In the genomic region with DNA sequence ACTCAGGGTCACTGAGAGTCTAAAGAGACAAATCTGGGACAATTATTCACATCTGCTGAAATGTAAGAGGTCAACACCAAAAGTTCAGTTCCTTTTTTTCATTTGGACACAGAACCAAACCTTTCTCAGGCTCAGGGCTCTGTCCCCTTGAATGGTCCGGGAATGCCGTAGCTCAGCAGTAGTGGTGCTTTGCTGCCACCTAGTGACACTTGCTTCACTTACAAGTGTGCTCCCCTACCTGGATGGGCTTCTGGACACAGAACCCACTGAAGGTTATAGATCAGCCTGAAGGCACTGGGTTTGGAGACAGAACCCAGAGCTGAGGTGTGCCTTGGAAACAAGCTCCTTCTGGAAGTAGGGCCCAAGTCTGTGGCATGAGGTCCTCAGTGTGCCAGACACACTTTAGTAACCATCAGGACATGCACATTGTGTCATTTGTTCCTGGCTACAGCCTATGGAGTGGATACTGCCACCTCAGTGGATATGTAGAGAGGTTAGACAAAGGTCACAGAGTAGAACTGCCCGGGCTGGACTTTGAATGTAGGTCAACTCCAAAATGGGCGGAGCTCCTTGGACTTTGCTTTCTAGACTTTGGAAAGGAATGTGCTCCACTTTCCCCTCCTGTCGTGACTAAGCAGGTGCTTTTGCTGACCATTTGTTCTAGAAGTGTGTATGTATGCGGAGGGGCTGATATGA, we compare ENCODE assay signal across 8 mouse cellular contexts. TPM values are rescaled to one million over a fixed set of nuclear protein-coding genes. Genes with fewer than 3 reads are reported as not detected.
A peak's percentile ranks its signal among the peaks of the same experiment; 100 is the strongest.
DNase-seq lines count a peak whose midpoint lies in the region; ATAC-seq and TF ChIP-seq lines count a peak whose summit lies in the region.

No protein-coding gene starts in this region.

- ATAC-seq in heart, embryonic 11.5 days (replicated peaks; ENCODE audit: insufficient number of reproducible peaks, low FRiP score, low TSS enrichment): no peak
- ATAC-seq in inflammation-experienced regulatory T-cells, adult 6 months: peak; percentile 56

- no peak overlapping the region for H3K4me3 ChIP-seq in heart, embryonic 11.5 days (ENCODE audit: low read depth, low read length)
- no peak overlapping the region for H3K4me3 ChIP-seq in left cerebral cortex, adult 2 months
- H3K4me3 ChIP-seq in midbrain, embryonic 10.5 days: no peak overlapping the region

- DNase-seq in heart, adult 11 months: peak; percentile 90
- peak; percentile 93 to 94 for DNase-seq in cerebellum, postnatal 14 days
- peak; percentile 68 to 75 for DNase-seq in frontal cortex, postnatal 36 days (ENCODE audit: low spot score in 2 of 2)
- DNase-seq in left cerebral cortex, adult 2 months (ENCODE audit: extremely low spot score in 1 of 2, low spot score in 2 of 2): peak; percentile 70 to 72
- DNase-seq in midbrain, embryonic 10.5 days (ENCODE audit: low spot score): peak; percentile 72
- DNase-seq in right cerebral cortex, postnatal 36 days (ENCODE audit: low spot score in 2 of 2): peak; percentile 11 to 12

- H3K27me3 ChIP-seq in heart, embryonic 11.5 days (ENCODE audit: control insufficient read depth, insufficient read depth, low read length): no peaks in the 10 kb centered on the region
- H3K27me3 ChIP-seq in midbrain, embryonic 10.5 days (ENCODE audit: low read depth, poor library complexity, severe bottlenecking): no peaks in the 10 kb centered on the region

- no peak overlapping the region for H3K27ac ChIP-seq in heart, embryonic 11.5 days (ENCODE audit: low read depth, low read length)
- H3K27ac ChIP-seq in left cerebral cortex, adult 2 months: no peak overlapping the region
- H3K27ac ChIP-seq in midbrain, embryonic 10.5 days (replicated peaks): no peak overlapping the region

- H3K9me3 ChIP-seq in heart, embryonic 11.5 days (replicated peaks; ENCODE audit: control insufficient read depth, low read length): no peaks in the 10 kb centered on the region
- H3K9me3 ChIP-seq in midbrain, embryonic 10.5 days (replicated peaks): no peaks in the 10 kb centered on the region

- peaks cover 9% of the 10 kb centered on the region for H3K4me1 ChIP-seq in heart, embryonic 11.5 days (ENCODE audit: control insufficient read depth, insufficient read depth, low read length)
- no peaks in the 10 kb centered on the region for H3K4me1 ChIP-seq in midbrain, embryonic 10.5 days

- no peak overlapping the region for H3K4me2 ChIP-seq in heart, embryonic 11.5 days

- H3K9ac ChIP-seq in heart, embryonic 11.5 days (ENCODE audit: low read depth, low read length): no peak overlapping the region

- peak; percentile 88 for TF ChIP-seq CTCF in left cerebral cortex, adult 2 months (IDR thresholded peaks at IDR 0.05)

- WGBS in heart, embryonic 11.5 days (ENCODE audit: insufficient replicate concordance): 30% methylated on average over 6 of the region's 6 CpGs
- WGBS in midbrain, embryonic 10.5 days: 40% methylated on average over 6 of the region's 6 CpGs

- intact Hi-C loops in left cerebral cortex, adult 2 months (cut with DNase I): loop anchor here (1.0 to 5.0 kb wide), 4 partner anchors 67 to 519 kb away; no protein-coding TSS in a partner anchor

- no peaks in the 10 kb centered on the region for H3K36me3 ChIP-seq in heart, embryonic 11.5 days (ENCODE audit: control insufficient read depth, insufficient read depth, low read length)
- no peaks in the 10 kb centered on the region for H3K36me3 ChIP-seq in midbrain, embryonic 10.5 days

RNA-seq across cellular contexts. Expression of a gene that starts 3.7 kb away (rescaled TPM):
- 4.5 and 5.2 TPM in 2 replicates for polyA plus RNA-seq in heart, embryonic 11.5 days (2014; fragmentation: Nextera tagmentation; extraction: Ambion mirVana)
- polyA plus RNA-seq in inflammation-experienced regulatory T-cells, adult 6 months (2017; shearing (Covaris generic)): not detected
- total RNA-seq in left cerebral cortex, adult 2 months (2021): not detected
- 0.41 and 1.1 TPM in 2 replicates for polyA plus RNA-seq in midbrain, embryonic 10.5 days (2016; fragmentation: Nextera tagmentation; extraction: Ambion mirVana)

RNA-seq across cellular contexts. Expression of a gene that starts 34.4 kb away (rescaled TPM):
- 4.4 and 4.8 TPM in 2 replicates for polyA plus RNA-seq in heart, embryonic 11.5 days (2014; fragmentation: Nextera tagmentation; extraction: Ambion mirVana)
- not detected for polyA plus RNA-seq in inflammation-experienced regulatory T-cells, adult 6 months (2017; shearing (Covaris generic))
- total RNA-seq in left cerebral cortex, adult 2 months (2021): 10 to 100 TPM; 18.9 to 22.4 TPM
- polyA plus RNA-seq in midbrain, embryonic 10.5 days (2016; fragmentation: Nextera tagmentation; extraction: Ambion mirVana): 4.6 and 6.5 TPM in 2 replicates

Comparison
In these comparisons a context has a peak if more than half of its experiments do, and no peak if none do; other contexts are left out.
1. DNase-seq: peak in every context shown above with its lines; median percentile 94 in cerebellum, postnatal 14 days; 90 in heart, adult 11 months; 72 in midbrain, embryonic 10.5 days; 72 in frontal cortex, postnatal 36 days; 71 in left cerebral cortex, adult 2 months; 12 in right cerebral cortex, postnatal 36 days.